Mouse (Mus musculus) erythroblast, embryonic 14.5 days (primary cell): Measurements from ENCODE around the gene Ddx50. TPM values are rescaled to one million over a fixed set of nuclear protein-coding genes. Genes with fewer than 3 reads are reported as not detected.

Experiments
- H3K27me3 ChIP-seq: 2 replicates; pipeline ENCODE4 v1.6.1; 2012; ENCODE audit warnings: inconsistent platforms; ENCODE audit not compliant: control insufficient read depth
- H3K36me3 ChIP-seq: 2 replicates; pipeline ENCODE4 v1.6.1; 2012; ENCODE audit warnings: mild to moderate bottlenecking, inconsistent platforms; ENCODE audit not compliant: control insufficient read depth
- H3K4me1 ChIP-seq: 2 replicates; pipeline ENCODE4 v1.6.1; 2012; ENCODE audit warnings: inconsistent platforms; ENCODE audit not compliant: control insufficient read depth
- H3K4me3 ChIP-seq: replicated peaks from 2 replicates; pipeline ENCODE3; 2012; ENCODE audit warnings: moderate library complexity, mild to moderate bottlenecking, inconsistent platforms
- H3K9me3 ChIP-seq: 2 replicates; pipeline ENCODE4 v1.6.1; 2012; ENCODE audit warnings: low read length, inconsistent platforms, mixed read lengths; ENCODE audit not compliant: control insufficient read depth
- GATA1 ChIP-seq: IDR thresholded peaks from 2 replicates; pipeline ENCODE4 v1.6.1; 2012; ENCODE audit warnings: low read length, inconsistent platforms, mixed read lengths
- TAL1 ChIP-seq: IDR thresholded peaks from 3 replicates; pipeline ENCODE4 v1.6.1; 2012; ENCODE audit warnings: low read length, inconsistent platforms, mixed read lengths
- polyA plus RNA-seq: library from polyadenylated mRNA; stranded (reverse); fragments of >175 nt; gene quantifications from 2 replicates; pipeline ENCODE4 v1.2.3, GENCODE M21; 2012

Ddx50 gene
- 4.4 and 5.6 TPM in 2 replicates for polyA plus RNA-seq

DNA sequence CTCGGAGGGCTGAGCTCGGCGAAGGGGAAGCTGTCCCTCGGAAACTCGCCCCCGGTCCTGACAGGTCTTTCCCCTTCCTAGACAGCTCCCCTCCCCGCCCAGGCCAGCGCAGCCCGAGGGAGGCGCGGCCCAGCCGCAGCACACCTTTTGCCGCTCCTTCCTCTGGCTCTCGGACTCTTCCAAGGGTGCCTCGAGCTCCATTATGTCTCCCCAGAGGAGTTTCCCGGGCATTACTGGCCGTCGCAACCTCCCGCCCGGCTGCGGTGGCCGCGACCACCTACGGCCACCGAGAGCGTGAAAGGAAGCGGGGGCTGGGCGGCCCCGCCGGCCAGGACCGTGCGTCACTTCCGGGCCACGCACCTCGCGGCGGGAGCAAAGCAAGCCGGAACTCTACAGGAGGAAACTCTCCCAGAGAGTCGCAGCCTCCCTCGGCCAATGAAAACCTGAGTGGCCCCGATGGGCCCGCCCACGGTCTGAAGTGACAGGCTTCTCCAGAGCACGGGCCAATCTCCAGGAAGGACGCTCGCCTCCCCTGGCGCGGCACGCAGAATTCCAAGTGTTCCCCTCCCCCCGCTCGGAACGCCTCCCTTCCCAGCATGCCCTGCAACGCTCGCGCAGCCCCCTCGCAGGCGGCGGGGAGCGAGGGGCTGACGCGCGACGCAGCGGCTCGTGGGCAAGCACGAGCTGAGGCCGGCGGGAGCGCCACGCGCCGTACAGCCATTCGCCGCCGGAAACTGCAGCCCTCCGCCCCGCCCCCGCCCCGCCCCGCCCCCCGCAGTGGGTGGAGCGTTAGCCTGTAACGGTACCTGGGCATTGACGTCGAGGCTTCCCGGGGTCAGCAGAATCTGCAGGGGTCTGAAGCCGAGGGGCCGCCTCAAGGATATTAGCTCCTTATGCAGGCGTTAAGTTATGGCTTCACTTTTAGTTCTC is at the start of gene Ddx50:
Gene Ddx50, minus strand, starts transcription at position 338 of the 930 bp plus-strand sequence.
- H3K9me3 ChIP-seq, result no peaks in the 10 kb centered on the region
- peak within 1 kb of the TSS; percentile 100 for H3K4me3 ChIP-seq
- peaks cover 22% of the 10 kb centered on the region for H3K36me3 ChIP-seq
- TF ChIP-seq TAL1 (no peak), GATA1 (no peak)
- H3K27me3 ChIP-seq, result no peaks in the 10 kb centered on the region
- H3K4me1 ChIP-seq, result peaks cover 30% of the 10 kb centered on the region

DNA sequence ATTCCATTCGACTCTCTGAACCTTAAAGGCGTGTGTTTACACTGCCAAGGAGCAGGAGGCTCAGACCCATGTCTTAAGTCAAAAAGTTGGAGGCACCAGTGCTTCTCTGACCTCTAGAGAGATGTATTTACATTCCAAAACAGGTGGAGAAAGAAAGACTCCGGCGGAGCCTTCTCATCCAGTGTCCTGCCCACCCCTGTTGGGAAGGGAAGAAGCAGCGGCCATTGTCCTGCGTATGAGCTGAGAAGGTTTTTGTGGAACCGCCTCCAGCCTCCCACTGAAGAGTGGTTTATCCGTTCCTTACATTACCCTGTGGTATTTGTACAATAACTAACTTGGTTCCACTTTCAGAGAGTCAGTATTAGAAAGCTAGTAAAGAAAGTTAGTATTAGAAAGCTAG is 41.8 kb upstream of the Ddx50 start:
- H3K27me3 ChIP-seq, result no peaks in the 10 kb centered on the region
- H3K4me3 ChIP-seq, result no peak overlapping the region
- no peaks in the 10 kb centered on the region for H3K4me1 ChIP-seq
- TF ChIP-seq GATA1 (no peak), TAL1 (no peak)
- no peaks in the 10 kb centered on the region for H3K9me3 ChIP-seq
- no peaks in the 10 kb centered on the region for H3K36me3 ChIP-seq

DNA sequence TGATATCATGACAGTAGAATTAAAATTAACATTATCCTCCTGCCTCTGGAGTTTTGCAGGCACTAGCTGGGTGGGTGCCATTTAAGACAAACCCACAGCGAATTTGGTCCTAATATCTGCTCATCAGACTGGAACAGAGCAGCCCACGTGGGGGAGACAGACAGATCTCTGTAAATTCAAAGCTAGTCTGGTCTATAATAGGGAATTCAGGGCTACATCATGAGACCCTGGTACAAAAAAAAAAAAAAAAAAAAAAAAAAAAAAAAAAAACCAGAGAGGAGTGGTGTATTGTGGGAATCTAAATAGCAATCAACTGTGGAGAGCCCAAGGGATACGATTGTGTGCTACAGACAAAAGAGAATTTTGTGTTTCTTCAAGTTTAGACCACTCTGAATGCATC is 41.2 kb upstream of the Ddx50 start:
- Histone ChIP-seq H3K36me3 (no peaks in the 10 kb centered on the region), H3K4me3 (no peak overlapping the region), H3K9me3 (no peaks in the 10 kb centered on the region), H3K27me3 (no peaks in the 10 kb centered on the region), H3K4me1 (no peaks in the 10 kb centered on the region)
- TF ChIP-seq GATA1 (no peak), TAL1 (no peak; the same call in 2 of the 3 replicates)

DNA sequence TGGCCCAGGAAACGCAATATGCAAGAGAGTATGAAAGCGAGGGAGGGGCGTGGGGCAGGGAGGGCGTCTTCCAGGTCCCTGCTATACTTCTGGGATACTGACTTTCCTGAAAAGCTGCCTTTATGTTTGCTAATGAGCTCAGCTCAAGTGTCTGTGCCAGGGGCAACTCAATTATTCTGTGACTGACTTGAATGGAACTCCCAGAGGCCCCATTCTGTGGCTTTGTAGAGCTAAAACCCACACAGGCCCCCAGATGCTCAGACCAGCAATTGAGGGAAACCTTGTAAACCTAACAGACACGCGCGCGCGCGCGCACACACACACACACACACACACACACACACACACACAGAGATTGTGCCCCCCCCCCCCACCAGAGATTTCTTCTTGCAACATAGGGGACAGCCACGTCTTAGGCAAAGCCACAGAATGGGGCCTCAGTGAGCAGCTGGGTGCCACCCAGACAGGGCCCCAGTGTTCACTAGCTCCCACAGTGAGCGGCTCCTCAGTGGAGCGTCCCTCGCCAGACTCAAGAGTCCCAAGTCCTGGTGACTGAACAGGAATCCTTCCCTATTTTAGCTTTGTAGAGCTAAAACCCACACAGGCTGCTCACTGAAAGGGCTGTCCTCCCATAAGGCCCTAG is 36.1 kb upstream of the Ddx50 start:
- no peaks in the 10 kb centered on the region for H3K9me3 ChIP-seq
- no peaks in the 10 kb centered on the region for H3K27me3 ChIP-seq
- no peak overlapping the region for H3K4me3 ChIP-seq
- no peaks in the 10 kb centered on the region for H3K36me3 ChIP-seq
- no peaks in the 10 kb centered on the region for H3K4me1 ChIP-seq
- TF ChIP-seq TAL1 (no peak), GATA1 (no peak)

DNA sequence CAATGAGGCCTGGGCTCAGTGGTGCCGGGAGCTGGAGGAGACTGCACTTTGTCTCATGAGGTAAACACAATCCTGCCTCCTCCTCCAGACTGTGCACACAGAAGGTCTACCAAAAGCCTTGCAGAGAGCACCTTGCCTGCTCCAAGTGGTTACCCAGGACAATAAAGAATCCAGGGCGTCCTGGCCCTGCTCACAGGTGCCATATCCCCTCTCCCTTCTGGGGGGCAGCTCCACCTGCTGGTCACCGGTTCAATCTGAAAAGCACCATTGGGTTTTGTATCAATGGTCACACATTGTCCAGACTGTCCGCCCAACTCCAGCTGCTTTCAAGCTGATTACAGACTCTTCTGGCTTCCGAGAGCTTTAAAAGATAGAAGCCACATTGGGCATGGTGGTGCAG is 32.0 kb upstream of the Ddx50 start:
- Histone ChIP-seq H3K36me3 (no peaks in the 10 kb centered on the region), H3K4me3 (no peak overlapping the region), H3K9me3 (peaks cover 8% of the 10 kb centered on the region), H3K27me3 (no peaks in the 10 kb centered on the region), H3K4me1 (no peaks in the 10 kb centered on the region)
- TF ChIP-seq TAL1 (no peak), GATA1 (no peak)

DNA sequence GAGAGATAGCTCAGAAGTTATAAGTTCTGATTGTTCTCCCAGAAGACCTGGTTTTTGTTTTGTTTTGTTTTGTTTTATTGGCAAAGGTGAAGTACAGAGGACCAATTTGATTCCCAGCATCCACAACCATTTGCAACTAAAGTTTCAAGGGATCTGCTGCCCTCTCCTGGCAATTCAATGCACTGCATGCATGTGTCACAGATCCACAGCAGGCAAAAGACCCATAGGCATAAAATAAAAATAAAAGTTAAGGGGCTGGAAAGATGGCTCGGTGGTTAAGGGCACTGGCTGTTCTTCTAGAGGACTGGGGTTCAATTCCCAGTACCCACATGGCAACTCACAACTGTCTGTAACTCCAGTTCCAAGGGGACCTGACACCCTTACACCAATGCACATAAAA is 28.8 kb upstream of the Ddx50 start:
- peaks cover 8% of the 10 kb centered on the region for H3K9me3 ChIP-seq
- H3K4me1 ChIP-seq, result no peaks in the 10 kb centered on the region
- no peaks in the 10 kb centered on the region; the same call in 1 of the 2 replicates for H3K27me3 ChIP-seq
- H3K4me3 ChIP-seq, result no peak overlapping the region
- TF ChIP-seq GATA1 (no peak), TAL1 (no peak)
- H3K36me3 ChIP-seq, result no peaks in the 10 kb centered on the region

DNA sequence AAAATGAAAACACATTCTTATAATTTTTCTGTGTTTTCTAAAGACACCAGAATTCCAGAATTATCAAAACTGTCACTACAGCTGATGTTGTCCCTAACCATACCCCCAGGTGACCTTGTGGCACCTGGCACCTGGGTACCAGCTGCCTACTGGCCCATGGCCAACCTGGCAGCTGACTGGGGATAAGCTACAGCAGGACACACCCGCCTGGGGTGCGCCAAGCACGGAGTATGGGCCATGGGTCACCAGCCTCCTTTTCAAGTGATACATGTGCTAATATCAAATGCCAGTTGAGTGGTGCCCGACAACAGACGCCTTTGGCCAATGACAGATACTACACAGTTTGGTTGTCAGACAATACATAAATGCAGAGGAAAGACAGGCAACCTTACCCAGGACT is 26.3 kb upstream of the Ddx50 start:
- Histone ChIP-seq H3K4me3 (no peak overlapping the region), H3K4me1 (no peaks in the 10 kb centered on the region), H3K9me3 (peaks cover 8% of the 10 kb centered on the region), H3K27me3 (no peaks in the 10 kb centered on the region; the same call in 1 of the 2 replicates), H3K36me3 (no peaks in the 10 kb centered on the region)
- TF ChIP-seq TAL1 (no peak), GATA1 (no peak)

DNA sequence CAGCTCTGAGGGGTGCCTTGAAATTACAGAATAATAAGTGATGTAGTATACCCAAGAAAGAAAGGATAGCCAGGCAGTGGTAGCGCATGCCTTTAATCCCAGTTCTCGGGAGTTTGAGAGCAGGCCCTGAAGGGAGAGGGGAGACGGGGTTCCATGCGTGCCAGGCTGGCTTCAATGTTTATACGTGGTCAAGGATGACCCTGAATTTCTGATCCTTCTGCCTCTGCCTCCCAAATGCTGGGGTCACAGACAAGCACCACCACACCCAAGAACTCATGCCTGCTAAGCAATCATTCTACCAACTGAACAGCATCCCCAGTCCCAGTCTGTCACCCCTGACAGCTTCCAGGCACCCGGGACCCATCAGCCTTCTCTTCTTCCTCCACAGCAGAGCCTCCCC is 25.2 kb upstream of the Ddx50 start:
- TF ChIP-seq GATA1 (no peak), TAL1 (no peak)
- Histone ChIP-seq H3K36me3 (no peaks in the 10 kb centered on the region), H3K4me3 (no peak overlapping the region), H3K4me1 (no peaks in the 10 kb centered on the region), H3K9me3 (peaks cover 8% of the 10 kb centered on the region), H3K27me3 (no peaks in the 10 kb centered on the region; the same call in 1 of the 2 replicates)

DNA sequence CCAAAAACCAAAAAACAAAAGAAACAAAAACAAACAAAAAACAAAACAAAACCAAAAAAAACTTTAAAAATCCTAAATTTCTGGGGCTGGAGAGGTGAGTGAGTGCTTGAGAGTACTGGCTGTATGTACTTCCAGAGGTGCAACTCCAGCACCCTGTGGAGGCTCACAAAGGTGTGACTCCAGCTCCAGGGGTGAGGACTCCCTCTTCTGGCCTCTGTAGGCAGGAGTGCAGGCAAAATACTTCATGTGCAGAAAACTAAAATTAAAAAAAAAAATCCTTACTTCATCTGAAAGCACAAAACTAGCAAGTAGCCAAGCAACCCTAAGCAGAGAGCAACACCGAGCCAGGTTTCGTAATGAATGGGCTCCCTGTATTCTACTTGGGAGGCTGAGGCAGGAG is 21.3 kb upstream of the Ddx50 start:
- H3K4me3 ChIP-seq, result no peak overlapping the region
- H3K9me3 ChIP-seq, result no peaks in the 10 kb centered on the region
- no peaks in the 10 kb centered on the region for H3K36me3 ChIP-seq
- no peak for TF ChIP-seq GATA1
- no peak for TF ChIP-seq TAL1
- H3K27me3 ChIP-seq, result no peaks in the 10 kb centered on the region; the same call in 1 of the 2 replicates
- H3K4me1 ChIP-seq, result peaks cover 13% of the 10 kb centered on the region
